Mouse (Mus musculus): ENCODE measurements around the gene Dhx38.

- TF ChIP-seq EP300 (IDR thresholded peaks at IDR 0.05; ENCODE audit: low read depth) = no peak
- TF ChIP-seq CTCF (IDR thresholded peaks at IDR 0.05; ENCODE audit: low read depth) = no peak
These were observed 41.1 kb upstream of the Dhx38 start for GRCm38 (mm10) chr8:109606725-109607124.

Measured in liver, postnatal 0 days (tissue).